Comparison of ENCODE assay signal across 22 mouse cellular contexts in genomic region chr11:51429428-51430179, GRCm38 (mm10).
DNase-seq lines count a peak whose midpoint lies in the region; ATAC-seq and TF ChIP-seq lines count a peak whose summit lies in the region.
"Had no signal": no experiment of that assay in that cellular context is flagged by ENCODE, and none has a peak within 500 bp of the region (broad histone marks: within the 10 kb centered on the region; RNA-seq: fewer than 3 reads in every experiment).

No protein-coding gene starts in this region.

- no peak for TF ChIP-seq CTCF in gastrocnemius, adult 2 months (IDR thresholded peaks at IDR 0.05)

- no peaks in the 10 kb centered on the region for H3K9me3 ChIP-seq in liver, embryonic 11.5 days (ENCODE audit: control insufficient read depth, low read length)
- H3K9me3 ChIP-seq in embryonic facial prominence, embryonic 10.5 days = no peaks in the 10 kb centered on the region
- peaks cover 3% of the 10 kb centered on the region; the same call in 1 of the 2 replicates for H3K9me3 ChIP-seq in limb, embryonic 11.5 days (ENCODE audit: control insufficient read depth, low read length)
- H3K9me3 ChIP-seq: heart, embryonic 15.5 days; hindbrain, embryonic 12.5 days; neural tube, embryonic 12.5 days had no signal

- ATAC-seq in liver, embryonic 11.5 days (replicated peaks; ENCODE audit: low FRiP score) = peak; percentile 27
- no peak for ATAC-seq in limb, embryonic 11.5 days (ENCODE audit: insufficient number of reproducible peaks, low FRiP score, low TSS enrichment, low read depth)
- ATAC-seq: CD4-positive, CD25-positive, alpha-beta regulatory T cell, adult 4 months; midbrain, embryonic 16.5 days had no signal

- intact Hi-C loops in gastrocnemius, adult 2 months (cut with DNase I) = no loop called here

- peaks cover 3% of the 10 kb centered on the region; the same call in 1 of the 2 replicates for H3K27me3 ChIP-seq in liver, embryonic 11.5 days (replicated peaks; ENCODE audit: control insufficient read depth, insufficient read depth, low read length)
- H3K27me3 ChIP-seq in embryonic facial prominence, embryonic 10.5 days (replicated peaks; ENCODE audit: low read depth, poor library complexity, severe bottlenecking) = no peaks in the 10 kb centered on the region
- H3K27me3 ChIP-seq in limb, embryonic 11.5 days (ENCODE audit: control insufficient read depth, insufficient read depth, low read length) = no peaks in the 10 kb centered on the region
- H3K27me3 ChIP-seq: hindbrain, embryonic 12.5 days; neural tube, embryonic 12.5 days had no signal

- DNase-seq in liver, embryonic 11.5 days (ENCODE audit: low spot score) = no peak
- no peak for DNase-seq in liver
- no peak for DNase-seq in embryonic facial prominence, embryonic 10.5 days (ENCODE audit: low spot score)
- peak; percentile 42 for DNase-seq in limb, embryonic 11.5 days (ENCODE audit: low spot score)
- DNase-seq in mesoderm, embryonic 11.5 days (ENCODE audit: low read depth, low spot score) = peak; percentile 52
- no peak for DNase-seq in gastrocnemius, adult 2 months
- no peak for DNase-seq in lung, postnatal 4 days
- no peak for DNase-seq in layer of hippocampus, adult 11-12 months (ENCODE audit: low spot score)
- DNase-seq: adrenal gland, postnatal 25 days; cerebellum, postnatal 36 days; kidney, adult 11 months; kidney, postnatal 25 days; layer of hippocampus, postnatal 36 days; lung, adult 18-20 months; right cerebral cortex, postnatal 4 days; thymus, postnatal 36 days had no signal

- no peak overlapping the region for H3K4me3 ChIP-seq in liver, embryonic 11.5 days (ENCODE audit: low read depth, low read length)
- H3K4me3 ChIP-seq in embryonic facial prominence, embryonic 10.5 days = no peak overlapping the region
- H3K4me3 ChIP-seq in limb, embryonic 11.5 days (ENCODE audit: low read depth, low read length) = no peak overlapping the region
- no peak overlapping the region for H3K4me3 ChIP-seq in gastrocnemius, adult 2 months
- H3K4me3 ChIP-seq: heart, embryonic 15.5 days; hindbrain, embryonic 12.5 days; neural tube, embryonic 12.5 days had no signal

- H3K36me3 ChIP-seq in liver, embryonic 11.5 days (ENCODE audit: control insufficient read depth, insufficient read depth, low read length) = no peaks in the 10 kb centered on the region
- H3K36me3 ChIP-seq in embryonic facial prominence, embryonic 10.5 days (replicated peaks) = 0 out of 2 replicates have a peak, but pooled peaks cover 4% of the 10 kb centered on the region
- no peaks in the 10 kb centered on the region for H3K36me3 ChIP-seq in limb, embryonic 11.5 days (ENCODE audit: control insufficient read depth, insufficient read depth, low read length)
- H3K36me3 ChIP-seq: heart, embryonic 15.5 days; hindbrain, embryonic 12.5 days; neural tube, embryonic 12.5 days had no signal

- peaks cover 4% of the 10 kb centered on the region for H3K4me1 ChIP-seq in liver, embryonic 11.5 days (replicated peaks; ENCODE audit: control insufficient read depth, insufficient read depth, low read length)
- H3K4me1 ChIP-seq in embryonic facial prominence, embryonic 10.5 days = peaks cover 67% of the 10 kb centered on the region
- peaks cover 35% of the 10 kb centered on the region for H3K4me1 ChIP-seq in limb, embryonic 11.5 days (ENCODE audit: control insufficient read depth, insufficient read depth, low read length)
- H3K4me1 ChIP-seq: heart, embryonic 15.5 days had no signal

- WGBS in liver, embryonic 11.5 days = 60% methylated on average over 16 of the region's 16 CpGs
- 51% methylated on average over 16 of the region's 16 CpGs for WGBS in embryonic facial prominence, embryonic 10.5 days
- 28% methylated on average over 16 of the region's 16 CpGs for WGBS in limb, embryonic 11.5 days

- no peak overlapping the region for H3K9ac ChIP-seq in liver, embryonic 11.5 days (ENCODE audit: low read depth, low read length)
- H3K9ac ChIP-seq in limb, embryonic 11.5 days (ENCODE audit: low read length) = no peak overlapping the region
- H3K9ac ChIP-seq: heart, embryonic 15.5 days; hindbrain, embryonic 12.5 days; neural tube, embryonic 12.5 days had no signal

- H3K4me2 ChIP-seq in liver, embryonic 11.5 days = no peak overlapping the region
- no peak overlapping the region for H3K4me2 ChIP-seq in limb, embryonic 11.5 days (ENCODE audit: low read depth, severe bottlenecking)
- H3K4me2 ChIP-seq: heart, embryonic 15.5 days; hindbrain, embryonic 12.5 days; neural tube, embryonic 12.5 days had no signal

- H3K27ac ChIP-seq in liver, embryonic 11.5 days (ENCODE audit: low read depth, low read length) = no peak overlapping the region
- 0 out of 2 replicates have a peak overlapping the region, but pooled peaks have one; percentile 1 for H3K27ac ChIP-seq in embryonic facial prominence, embryonic 10.5 days (replicated peaks)
- H3K27ac ChIP-seq in limb, embryonic 11.5 days (replicated peaks; ENCODE audit: low read depth, low read length) = no peak overlapping the region
- no peak overlapping the region for H3K27ac ChIP-seq in gastrocnemius, adult 2 months
- H3K27ac ChIP-seq: heart, embryonic 15.5 days; hindbrain, embryonic 12.5 days; macrophage; neural tube, embryonic 12.5 days had no signal

Comparison
In these comparisons a context has a peak if more than half of its experiments do, and no peak if none do; other contexts are left out.
1. DNase-seq: peak in limb, embryonic 11.5 days (single experiment) and mesoderm, embryonic 11.5 days (single experiment); none in liver, embryonic 11.5 days (single experiment), liver (single experiment), embryonic facial prominence, embryonic 10.5 days (single experiment), gastrocnemius, adult 2 months (single experiment), lung, postnatal 4 days (0 of 2) and layer of hippocampus, adult 11-12 months (single experiment).